Mouse (Mus musculus) spleen, adult 2 months (tissue): ENCODE results near the gene Apbb2.

Source experiments
- CTCF ChIP-seq: fragments of 200-500 bp; IDR thresholded peaks from 2 replicates; pipeline ENCODE4 v1.5.1; 2011; ENCODE audit warnings: mild to moderate bottlenecking, inconsistent platforms; ENCODE audit not compliant: insufficient read depth, insufficient read length, insufficient replicate concordance; ENCODE audit errors: extremely low read depth
- POLR2A ChIP-seq: fragments of 200-500 bp; IDR thresholded peaks from 2 replicates; pipeline ENCODE4 v1.6.1; 2011; ENCODE audit warnings: low read depth, low read length, inconsistent platforms

- no peak for TF ChIP-seq POLR2A
- TF ChIP-seq CTCF: no peak
Measured at GRCm38 (mm10) chr5:66594881-66595280, 23.7 kb downstream of the Apbb2 start.
